Mouse (Mus musculus) kidney, adult 2 months (tissue): Measurements from ENCODE around the gene Tnrc18. TPM values are rescaled to one million over a fixed set of nuclear protein-coding genes. Genes with fewer than 3 reads are reported as not detected.

Experiments
- DNase-seq: peaks from one replicate; pipeline ENCODE4 v3.0.0; 2021
- H3K27ac ChIP-seq: fragments of 200-500 bp; 2 replicates; pipeline ENCODE4 v1.5.1; 2012; ENCODE audit warnings: low read depth, low read length, control low read depth, inconsistent platforms; ENCODE audit not compliant: insufficient read depth
- H3K27me3 ChIP-seq: fragments of 200-500 bp; replicated peaks from 2 replicates; pipeline ENCODE4 v1.6.1; 2012; ENCODE audit warnings: mild to moderate bottlenecking, moderate library complexity, low read length, inconsistent platforms; ENCODE audit not compliant: control insufficient read depth, insufficient read depth
- H3K36me3 ChIP-seq: fragments of 200-500 bp; 2 replicates; pipeline ENCODE4 v1.6.1; 2012; ENCODE audit warnings: mild to moderate bottlenecking, moderate library complexity, low read length, inconsistent platforms; ENCODE audit not compliant: control insufficient read depth, insufficient read depth
- H3K4me1 ChIP-seq: fragments of 200-500 bp; 2 replicates; pipeline ENCODE4 v1.6.1; 2011; ENCODE audit warnings: low read length; ENCODE audit not compliant: control insufficient read depth, insufficient read depth
- H3K4me3 ChIP-seq: fragments of 200-500 bp; 2 replicates; pipeline ENCODE4 v1.5.1; 2011; ENCODE audit warnings: mild to moderate bottlenecking, low read depth, low read length, control low read depth; ENCODE audit not compliant: insufficient read depth
- CTCF ChIP-seq: fragments of 200-500 bp; conservative IDR thresholded peaks from 2 replicates; pipeline ENCODE4 v1.5.1; 2011; ENCODE audit warnings: low read depth, mild to moderate bottlenecking, control low read depth, low read length, moderate library complexity, mixed read lengths; ENCODE audit not compliant: insufficient read depth, insufficient read length
- POLR2A ChIP-seq: fragments of 200-500 bp; IDR thresholded peaks from one replicate; pipeline ENCODE4 v1.6.1; 2011; ENCODE audit warnings: low read depth, low read length, control low read depth
- WGBS: fragments of 180-500 bp; shearing (Covaris S2); methylation state at CpG from one replicate; pipeline ENCODE4 v1.1.7; 2018; 5-methylcytosine and 5-hydroxymethylcytosine counted together
- polyA plus RNA-seq: library from polyadenylated mRNA; depleted of rRNA; stranded (reverse); fragments of >200 nt; gene quantifications from 2 replicates; pipeline ENCODE4 v1.2.3, GENCODE M21; 2012; rRNA removed

The Tnrc18 gene
- 32.1 and 40.8 TPM in 2 replicates for polyA plus RNA-seq

GRCm38 (mm10) chr5:142817524-142818434, at the start of gene Tnrc18:
Tnrc18 (minus strand) TSS chr5:142817662.
- WGBS: under 1% methylated on average over 56 of the region's 56 CpGs
- peak; percentile 100 for DNase-seq
- H3K4me3 ChIP-seq: peak within 1 kb of the TSS; percentile 93
- H3K36me3 ChIP-seq: no peaks in the 10 kb centered on the region
- no peak for TF ChIP-seq CTCF
- TF ChIP-seq POLR2A: peak; percentile 81
- no peaks in the 10 kb centered on the region for H3K27me3 ChIP-seq
- H3K4me1 ChIP-seq: peaks cover 9% of the 10 kb centered on the region; the same call in 1 of the 2 replicates
- H3K27ac ChIP-seq: peak within 1 kb of the TSS; percentile 100

- Histone ChIP-seq H3K4me1 (no peaks in the 10 kb centered on the region), H3K27me3 (no peaks in the 10 kb centered on the region), H3K4me3 (no peak overlapping the region), H3K27ac (no peak overlapping the region), H3K36me3 (no peaks in the 10 kb centered on the region)
- TF ChIP-seq CTCF: no peak
- TF ChIP-seq POLR2A: no peak
- WGBS: 72% methylated on average over 16 of the region's 16 CpGs
- DNase-seq: no peak
These were observed 40.3 kb upstream of the Tnrc18 start for GRCm38 (mm10) chr5:142857763-142858229.

- H3K4me1 ChIP-seq: no peaks in the 10 kb centered on the region
- no peak overlapping the region for H3K4me3 ChIP-seq
- no peaks in the 10 kb centered on the region for H3K36me3 ChIP-seq
- WGBS: 86% methylated on average over 4 of the region's 4 CpGs
- TF ChIP-seq CTCF (0 out of 2 replicates have a peak, but pooled peaks have one; percentile 6), POLR2A (no peak)
- no peak overlapping the region for H3K27ac ChIP-seq
- DNase-seq: no peak
- no peaks in the 10 kb centered on the region for H3K27me3 ChIP-seq
These were observed 38.9 kb upstream of the Tnrc18 start for GRCm38 (mm10) chr5:142856408-142856807.

GRCm38 (mm10) chr5:142854877-142855276, 37.4 kb upstream of the Tnrc18 start:
- 85% methylated on average over 10 of the region's 10 CpGs for WGBS
- peak; percentile 46 for DNase-seq
- Histone ChIP-seq H3K27me3 (no peaks in the 10 kb centered on the region), H3K27ac (no peak overlapping the region), H3K36me3 (no peaks in the 10 kb centered on the region), H3K4me3 (no peak overlapping the region), H3K4me1 (no peaks in the 10 kb centered on the region)
- TF ChIP-seq POLR2A (no peak), CTCF (peak; percentile 63)

- WGBS: 56% methylated on average over 6 of the region's 6 CpGs
- TF ChIP-seq POLR2A: no peak
These were observed 36.1 kb upstream of the Tnrc18 start for GRCm38 (mm10) chr5:142853585-142853984.

GRCm38 (mm10) chr5:142851681-142852049, 34.2 kb upstream of the Tnrc18 start:
- no peaks in the 10 kb centered on the region for H3K27me3 ChIP-seq
- 72% methylated on average over 5 of the region's 5 CpGs for WGBS
- H3K4me1 ChIP-seq: no peaks in the 10 kb centered on the region
- no peak overlapping the region for H3K27ac ChIP-seq
- H3K36me3 ChIP-seq: no peaks in the 10 kb centered on the region
- no peak for TF ChIP-seq CTCF
- TF ChIP-seq POLR2A: no peak
- no peak overlapping the region for H3K4me3 ChIP-seq
- DNase-seq: no peak

More at GRCm38 (mm10) chr5:142853585-142853984, 36.1 kb upstream of the Tnrc18 start:
- H3K27me3 ChIP-seq: no peaks in the 10 kb centered on the region
- DNase-seq: no peak
- H3K4me3 ChIP-seq: no peak overlapping the region
- H3K36me3 ChIP-seq: no peaks in the 10 kb centered on the region
- no peaks in the 10 kb centered on the region for H3K4me1 ChIP-seq
- no peak overlapping the region for H3K27ac ChIP-seq

- TF ChIP-seq CTCF: no peak
- no peak for TF ChIP-seq POLR2A
- WGBS: 73% methylated on average over 7 of the region's 7 CpGs
- DNase-seq: peak; percentile 55
- H3K36me3 ChIP-seq: no peaks in the 10 kb centered on the region
- H3K27ac ChIP-seq: no peak overlapping the region
- no peak overlapping the region for H3K4me3 ChIP-seq
- no peaks in the 10 kb centered on the region for H3K27me3 ChIP-seq
- no peaks in the 10 kb centered on the region for H3K4me1 ChIP-seq
These were observed 33.6 kb upstream of the Tnrc18 start for GRCm38 (mm10) chr5:142850916-142851680.
